In genomic region chr9:11277810-11278209, GRCm38 (mm10) we compare ENCODE assay signal across 17 mouse cellular contexts.
DNase-seq lines count a peak whose midpoint lies in the region; ATAC-seq and TF ChIP-seq lines count a peak whose summit lies in the region.
"Had no signal": no experiment of that assay in that cellular context is flagged by ENCODE, and none has a peak within 500 bp of the region (broad histone marks: within the 10 kb centered on the region; RNA-seq: fewer than 3 reads in every experiment).

No protein-coding gene starts in this region.

- ATAC-seq in megakaryocyte, adult 5-6 weeks (ENCODE audit: poor library complexity, severe bottlenecking): no peak
- ATAC-seq: forebrain, embryonic 16.5 days had no signal

- H3K36me3 ChIP-seq in megakaryocyte, embryonic 14.5 days (replicated peaks; ENCODE audit: low read length): no peaks in the 10 kb centered on the region
- H3K36me3 ChIP-seq in ES-E14 (ENCODE audit: control insufficient read depth, insufficient read depth, low read length, poor library complexity, severe bottlenecking): no peaks in the 10 kb centered on the region
- H3K36me3 ChIP-seq: embryonic facial prominence, embryonic 13.5 days; forebrain, embryonic 12.5 days; heart, embryonic 13.5 days; hindbrain, embryonic 15.5 days had no signal

- H3K4me3 ChIP-seq in megakaryocyte, embryonic 14.5 days (replicated peaks): peak overlapping the region; percentile 64
- H3K4me3 ChIP-seq in ES-E14 (ENCODE audit: insufficient read depth in 1 of 2, low read depth in 1 of 2, low read length in 2 of 2, poor library complexity in 1 of 2, severe bottlenecking in 1 of 2): peak overlapping the region; percentile 13 to 36; a peak in 2 of 4 replicates
- H3K4me3 ChIP-seq: embryonic facial prominence, embryonic 13.5 days; forebrain, embryonic 12.5 days; heart, embryonic 13.5 days; hindbrain, embryonic 15.5 days had no signal

- DNase-seq in ES-E14 (ENCODE audit: low read depth, low spot score): no peak
- peak; percentile 32 for DNase-seq in testis, postnatal 10 days (ENCODE audit: low spot score)
- DNase-seq in right cerebral cortex, postnatal 25 days: no peak
- no peak for DNase-seq in neural tube, embryonic 10.5 days (ENCODE audit: extremely low spot score, low spot score)
- DNase-seq: adrenal gland, postnatal 10 days; cerebellum, adult 11-12 months; cerebellum, adult 9-10 months; cerebellum, postnatal 25 days; gastrocnemius, postnatal 10 days; heart, postnatal 36 days had no signal

- H3K27ac ChIP-seq in ES-E14 (ENCODE audit: insufficient read depth, low read depth, low read length, poor library complexity, severe bottlenecking): no peak overlapping the region
- H3K27ac ChIP-seq: embryonic facial prominence, embryonic 13.5 days; forebrain, embryonic 12.5 days; heart, embryonic 13.5 days; hindbrain, embryonic 15.5 days had no signal

- in situ Hi-C loops in ES-E14 (cut with MboI; ENCODE audit: low sequenced_read_pairs in 2 of 2, unreplicated experiment in 2 of 2): no loop called here

- H3K27me3 ChIP-seq in megakaryocyte, embryonic 14.5 days (replicated peaks): no peaks in the 10 kb centered on the region
- H3K27me3 ChIP-seq: embryonic facial prominence, embryonic 13.5 days; forebrain, embryonic 12.5 days; heart, embryonic 13.5 days; hindbrain, embryonic 15.5 days had no signal

- no peak overlapping the region for H3K9ac ChIP-seq in ES-E14 (ENCODE audit: insufficient read depth, low read depth, low read length, poor library complexity, severe bottlenecking)
- H3K9ac ChIP-seq: embryonic facial prominence, embryonic 13.5 days; forebrain, embryonic 12.5 days; heart, embryonic 13.5 days; hindbrain, embryonic 15.5 days had no signal

- no peaks in the 10 kb centered on the region for H3K4me1 ChIP-seq in megakaryocyte, embryonic 14.5 days
- H3K4me1 ChIP-seq in ES-E14 (ENCODE audit: control insufficient read depth in 2 of 2, insufficient read depth in 2 of 2, low read length in 2 of 2, poor library complexity in 1 of 2): no peaks in the 10 kb centered on the region
- H3K4me1 ChIP-seq: embryonic facial prominence, embryonic 13.5 days; forebrain, embryonic 12.5 days; heart, embryonic 13.5 days; hindbrain, embryonic 15.5 days had no signal

- peaks cover 28% of the 10 kb centered on the region for H3K9me3 ChIP-seq in megakaryocyte, embryonic 14.5 days
- H3K9me3 ChIP-seq in ES-E14 (ENCODE audit: control insufficient read depth, insufficient read depth, low read depth, low read length): no peaks in the 10 kb centered on the region
- H3K9me3 ChIP-seq: embryonic facial prominence, embryonic 13.5 days; heart, embryonic 13.5 days; hindbrain, embryonic 15.5 days had no signal

TF ChIP-seq in ES-E14, 5 proteins besides CTCF, POLR2A, EP300 and RAD21:
- TF ChIP-seq MAFK (IDR thresholded peaks at IDR 0.05; ENCODE audit: insufficient read depth, low read depth, low read length) (no peak), ZC3H11A (IDR thresholded peaks at IDR 0.05; ENCODE audit: borderline replicate concordance, low read depth, low read length) (no peak), HCFC1 (IDR thresholded peaks at IDR 0.05; ENCODE audit: borderline replicate concordance, insufficient read depth, low read length) (no peak), CHD2 (IDR thresholded peaks at IDR 0.05; ENCODE audit: low read depth, low read length) (no peak), ZNF384 (IDR thresholded peaks at IDR 0.05; ENCODE audit: low read depth, low read length) (no peak)
